Mouse (Mus musculus): ENCODE data around the gene Plekhg4.
A peak's percentile ranks its signal among the peaks of the same experiment; 100 is the strongest.

Plekhg4 gene

DNA sequence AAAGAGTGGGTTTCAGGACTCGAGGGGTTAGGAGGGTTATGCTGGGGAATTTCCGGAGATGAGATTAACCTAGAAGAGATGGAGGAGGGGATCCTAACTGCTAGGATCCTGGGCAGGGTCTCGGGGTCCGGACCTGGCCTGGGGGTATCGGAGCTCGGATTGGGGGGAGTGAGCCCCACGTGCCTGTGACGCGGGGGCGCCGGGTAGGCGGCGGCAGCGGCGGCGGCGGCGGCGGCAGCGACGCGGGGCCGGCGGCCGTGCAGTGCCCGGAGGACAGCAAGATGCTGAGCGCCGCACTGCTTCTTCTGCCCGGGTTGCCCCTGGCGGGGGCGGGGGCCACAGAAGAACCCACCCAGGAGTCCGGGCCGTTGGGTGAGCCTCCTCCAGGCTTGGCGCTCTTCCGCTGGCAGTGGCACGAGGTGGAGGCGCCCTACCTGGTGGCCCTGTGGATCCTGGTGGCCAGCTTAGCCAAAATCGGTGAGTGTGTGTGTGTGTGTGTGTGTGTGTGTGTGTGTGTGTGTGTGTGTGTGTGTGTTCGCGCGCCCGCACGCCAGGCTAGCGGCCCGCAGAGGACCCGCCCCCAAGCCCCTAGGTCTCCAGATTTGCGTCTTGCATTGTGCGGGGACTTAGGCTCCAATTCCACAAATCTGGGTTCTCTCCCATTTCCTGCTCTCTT is 23.8 kb upstream of the Plekhg4 start:
- DNase-seq (ENCODE audit: low spot score): no peak

- no peak for DNase-seq (ENCODE audit: low spot score)
Observed at GRCm38 (mm10) chr8:105350186-105350585, 22.9 kb upstream of the Plekhg4 start.

DNA sequence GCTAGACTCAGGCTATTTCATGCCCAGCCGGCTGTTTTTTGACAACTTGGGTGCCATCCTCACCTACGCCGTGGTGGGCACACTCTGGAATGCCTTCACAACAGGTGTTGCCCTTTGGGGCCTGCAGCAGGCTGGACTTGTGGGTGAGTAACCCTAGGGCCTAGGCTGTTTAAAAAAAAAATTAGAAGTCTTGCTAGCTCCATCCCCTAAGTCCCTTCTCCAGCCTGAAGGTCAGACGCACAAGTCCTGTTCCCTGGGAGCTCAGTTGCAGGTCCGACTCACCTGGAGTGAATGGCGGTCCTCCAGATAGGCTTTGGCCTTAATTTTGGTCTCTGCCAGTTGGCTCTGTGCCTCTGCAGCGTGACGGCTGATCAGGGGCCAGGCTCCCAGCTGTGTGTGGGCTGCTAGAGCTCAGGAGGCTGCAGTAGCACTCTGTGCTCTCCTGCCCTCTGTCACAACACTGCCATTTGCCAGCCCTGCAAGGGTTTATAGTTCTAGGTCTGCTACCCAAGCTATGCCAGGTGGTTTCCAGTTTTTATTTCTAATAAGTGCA is 19.4 kb upstream of the Plekhg4 start:
- DNase-seq (ENCODE audit: low spot score): no peak

- no peak for DNase-seq (ENCODE audit: low spot score)
Observed at GRCm38 (mm10) chr8:105354549-105354948, 18.5 kb upstream of the Plekhg4 start.

DNA sequence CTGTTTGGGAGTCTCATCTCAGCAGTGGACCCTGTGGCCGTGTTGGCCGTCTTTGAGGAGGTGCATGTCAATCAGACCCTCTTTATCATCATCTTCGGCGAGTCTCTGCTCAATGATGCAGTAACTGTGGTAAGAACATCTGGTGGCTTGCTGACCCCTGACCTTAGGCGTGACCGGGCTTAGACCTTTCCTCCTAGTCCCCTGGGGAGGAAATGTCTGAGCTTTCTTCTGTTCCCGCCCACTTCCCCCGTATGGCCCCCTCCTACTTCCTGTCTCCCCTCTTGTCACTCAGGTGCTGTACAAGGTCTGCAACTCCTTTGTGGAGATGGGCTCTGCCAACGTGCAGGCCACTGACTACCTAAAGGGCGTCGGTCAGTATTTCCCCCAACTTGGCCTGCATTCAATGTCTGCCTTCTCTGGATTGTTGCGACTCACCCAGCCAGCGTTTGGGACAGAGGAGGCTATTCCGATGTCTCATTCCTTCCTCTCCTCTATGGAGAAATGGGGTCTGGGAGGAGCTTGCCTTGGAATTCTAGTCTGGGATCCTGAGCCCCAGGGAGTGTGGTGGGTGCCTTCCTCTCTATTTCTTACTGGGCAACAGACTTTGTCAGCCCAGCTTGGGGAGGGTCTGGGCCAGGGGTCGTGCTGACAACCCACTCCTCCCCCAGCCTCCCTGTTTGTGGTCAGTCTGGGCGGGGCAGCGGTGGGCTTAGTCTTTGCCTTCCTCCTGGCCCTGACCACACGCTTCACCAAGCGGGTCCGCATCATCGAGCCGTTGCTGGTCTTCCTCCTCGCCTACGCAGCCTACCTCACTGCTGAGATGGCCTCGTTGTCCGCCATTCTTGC is 17.7 kb upstream of the Plekhg4 start:
- no peak for DNase-seq (ENCODE audit: low spot score)

GRCm38 (mm10) chr8:105356681-105357080 is 16.4 kb upstream of the Plekhg4 start:
- DNase-seq (ENCODE audit: low spot score): no peak

DNA sequence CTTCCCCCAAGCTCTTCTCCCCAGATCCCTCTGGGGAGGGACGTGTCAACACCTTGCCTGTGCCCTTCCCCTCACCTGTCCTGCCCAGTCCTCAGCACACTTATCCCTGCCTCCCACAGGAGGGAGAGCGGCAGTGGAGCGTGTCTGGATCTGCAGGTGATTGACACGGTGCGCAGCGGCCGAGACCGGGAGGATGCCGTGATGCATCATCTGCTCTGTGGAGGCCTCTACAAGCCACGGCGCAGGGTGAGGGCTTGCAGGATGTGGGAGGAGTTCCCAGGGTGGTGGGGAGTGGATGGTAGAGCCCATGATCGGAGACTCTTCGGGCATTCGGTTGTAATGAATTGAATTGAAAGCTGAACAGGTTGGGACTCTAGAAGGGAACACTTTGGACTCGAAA is 13.9 kb upstream of the Plekhg4 start:
- DNase-seq (ENCODE audit: low spot score): no peak

- DNase-seq (ENCODE audit: low spot score): no peak
Observed at GRCm38 (mm10) chr8:105359646-105360045, 13.4 kb upstream of the Plekhg4 start.

GRCm38 (mm10) chr8:105361751-105362702 is 11.0 kb upstream of the Plekhg4 start:
- no peak for DNase-seq (ENCODE audit: low spot score)

DNA sequence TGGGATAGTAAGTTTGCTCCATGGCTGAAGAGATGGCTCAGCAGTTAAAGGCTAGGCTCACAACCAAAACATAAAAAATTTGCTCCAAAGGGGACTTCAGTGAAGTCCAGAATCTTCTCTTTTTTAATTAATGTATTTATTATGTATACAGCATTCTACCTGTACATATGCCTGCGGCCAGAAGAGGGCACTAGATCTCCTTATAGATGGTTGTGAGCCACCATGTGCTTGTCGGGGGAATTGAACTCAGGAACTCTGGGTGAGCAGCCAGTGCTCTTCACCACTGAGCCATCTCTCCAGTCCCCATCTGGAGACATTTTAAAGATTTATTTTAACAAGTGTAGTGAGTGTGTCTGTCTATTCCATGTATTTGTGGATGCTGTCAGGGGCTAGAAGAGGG is 6.0 kb upstream of the Plekhg4 start:
- no peak for DNase-seq (ENCODE audit: low spot score)

DNA sequence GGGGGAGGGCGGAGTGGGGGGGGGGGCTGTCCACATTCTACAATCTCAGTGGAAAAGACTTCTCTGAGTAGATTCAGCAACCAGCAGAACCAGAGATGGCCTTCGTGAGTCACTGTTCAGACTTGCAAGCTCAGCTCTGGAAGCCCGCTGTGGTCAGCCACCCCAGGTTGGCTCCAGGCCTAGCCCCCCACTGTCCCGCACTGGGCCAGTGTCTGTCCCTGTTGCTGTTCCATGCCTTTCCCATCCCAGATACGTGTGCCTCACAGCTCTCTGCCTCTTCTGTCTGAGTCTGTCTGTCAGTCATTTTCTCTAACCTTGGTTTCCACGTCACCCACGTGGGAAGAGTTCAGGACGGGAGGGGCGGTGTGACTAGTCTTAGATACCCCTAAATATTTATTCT is 601 bp upstream of the Plekhg4 start:
- peak; percentile 36 for DNase-seq (ENCODE audit: low spot score)

GRCm38 (mm10) chr8:105374513-105374966 is 1.5 kb downstream of the Plekhg4 start:
- DNase-seq (ENCODE audit: low spot score): no peak

DNA sequence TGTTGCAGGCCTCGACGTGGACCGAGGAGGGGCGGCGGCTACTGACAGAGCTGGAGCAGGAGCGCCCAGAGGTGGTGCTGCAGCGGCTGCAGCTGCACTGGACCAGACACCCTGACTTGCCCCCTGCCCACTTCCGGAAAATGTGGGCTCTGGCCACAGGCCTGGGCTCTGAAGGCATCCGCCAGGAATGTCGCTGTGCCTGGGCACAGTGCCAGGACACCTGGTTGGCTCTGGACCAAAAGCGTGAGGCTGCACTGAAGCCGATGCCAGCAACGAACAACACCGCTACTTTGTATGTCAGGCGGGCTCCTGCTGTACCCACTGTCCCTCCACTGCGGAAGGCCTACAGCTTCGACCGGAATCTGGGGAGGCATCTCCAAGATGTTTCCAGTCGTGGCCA is 5.6 kb downstream of the Plekhg4 start:
- peak; percentile 21 for DNase-seq (ENCODE audit: low spot score)

GRCm38 (mm10) chr8:105380308-105380707 is 7.2 kb downstream of the Plekhg4 start:
- DNase-seq (ENCODE audit: low spot score): no peak

GRCm38 (mm10) chr8:105384070-105384469 is 11.0 kb downstream of the Plekhg4 start:
- no peak for DNase-seq (ENCODE audit: low spot score)

DNA sequence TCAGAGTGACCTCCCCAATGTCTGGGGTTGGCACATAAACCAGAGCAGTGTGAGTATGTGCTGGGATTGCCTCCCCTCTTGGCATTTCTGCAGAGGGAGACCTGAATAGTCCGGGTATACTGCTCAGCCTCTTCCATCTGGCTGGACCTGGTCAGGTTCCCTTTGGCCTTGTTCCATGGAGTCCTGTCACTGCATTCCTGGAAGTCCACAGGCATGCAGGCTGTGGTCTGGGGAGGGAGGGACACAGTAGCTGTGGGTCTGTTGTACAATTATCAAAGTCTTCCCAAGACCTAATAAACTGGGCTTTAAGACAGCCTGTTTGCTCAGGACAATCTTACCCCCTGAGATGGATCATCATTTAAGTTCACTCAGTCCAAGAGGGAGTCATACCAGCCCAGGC is 14.1 kb downstream of the Plekhg4 start:
- DNase-seq (ENCODE audit: low spot score): no peak

DNA sequence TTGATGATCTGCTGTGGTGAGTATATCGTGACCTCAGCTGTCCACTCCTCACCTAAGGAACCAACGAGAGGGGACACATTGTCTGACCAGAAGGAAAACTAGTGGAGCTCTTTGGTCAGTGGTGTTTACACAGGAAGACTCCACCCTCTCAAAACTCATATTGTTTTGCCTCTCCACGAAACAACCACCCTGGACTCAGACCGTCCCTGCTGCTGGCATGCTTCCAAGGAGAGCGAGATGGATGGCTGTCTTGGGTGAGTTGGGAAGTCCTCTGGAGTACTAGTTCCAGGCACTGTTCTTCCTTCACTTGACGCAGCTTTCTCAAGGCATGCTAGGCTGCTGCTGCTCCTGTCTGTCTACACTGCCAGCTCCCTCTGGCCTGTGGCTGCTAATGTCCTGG is 16.0 kb downstream of the Plekhg4 start:
- no peak for DNase-seq (ENCODE audit: low spot score)

DNA sequence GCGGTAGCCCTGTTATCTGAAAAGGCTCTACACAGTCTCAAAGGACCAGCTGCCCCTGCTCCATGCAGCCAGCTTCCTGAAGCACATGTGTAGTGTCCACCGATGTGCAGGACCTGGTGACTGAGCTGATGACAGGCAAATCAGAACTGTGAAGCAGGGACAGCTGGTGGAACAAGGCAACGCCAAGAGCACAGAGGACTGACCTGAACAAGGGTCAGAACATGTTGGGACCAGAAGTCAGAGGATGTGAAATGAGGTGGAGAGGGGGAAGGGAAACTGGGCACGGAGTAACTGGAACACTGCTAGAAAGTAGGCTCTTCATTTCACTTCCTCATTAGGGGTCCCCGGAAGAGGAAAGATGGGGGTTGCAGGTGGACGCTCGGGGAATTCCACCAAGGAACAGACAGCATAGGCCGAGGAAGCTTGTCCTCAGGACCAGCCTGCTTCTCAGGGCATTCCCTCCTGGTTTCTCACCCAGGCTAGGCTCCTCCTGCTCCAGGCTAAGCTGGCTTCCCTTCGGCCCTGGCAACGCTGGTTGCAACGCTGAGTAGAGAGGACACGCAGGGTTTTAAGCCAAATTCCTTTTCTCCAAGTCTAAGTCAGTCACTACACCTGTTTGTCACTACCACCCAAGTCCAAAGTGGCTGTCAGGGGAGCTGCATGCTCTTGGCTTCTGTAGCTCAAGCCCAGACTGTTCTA is 20.2 kb downstream of the Plekhg4 start:
- no peak for DNase-seq (ENCODE audit: low spot score)

DNA sequence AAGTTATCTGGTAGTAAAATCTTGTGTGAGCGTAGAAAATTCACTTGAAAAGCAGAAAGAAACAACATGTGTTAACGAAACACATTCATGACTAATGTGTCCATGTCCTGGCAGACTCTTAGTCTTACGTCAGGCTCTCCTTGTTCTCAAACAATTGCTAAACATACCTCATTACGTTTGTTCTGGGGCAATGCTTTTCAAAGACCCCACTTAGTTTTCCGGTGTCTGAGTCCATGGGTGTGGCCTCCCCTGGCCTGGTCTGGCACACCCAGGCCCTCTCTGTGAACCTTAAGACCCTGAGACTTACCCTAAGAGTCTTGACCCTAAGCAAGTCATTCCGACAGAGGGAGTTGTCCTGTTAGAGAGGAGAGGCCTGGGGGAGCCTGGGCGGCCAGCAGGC is 20.8 kb downstream of the Plekhg4 start:
- no peak for DNase-seq (ENCODE audit: low spot score)

- no peak for DNase-seq (ENCODE audit: low spot score)
Observed at GRCm38 (mm10) chr8:105397747-105398146, 24.7 kb downstream of the Plekhg4 start.

DNA sequence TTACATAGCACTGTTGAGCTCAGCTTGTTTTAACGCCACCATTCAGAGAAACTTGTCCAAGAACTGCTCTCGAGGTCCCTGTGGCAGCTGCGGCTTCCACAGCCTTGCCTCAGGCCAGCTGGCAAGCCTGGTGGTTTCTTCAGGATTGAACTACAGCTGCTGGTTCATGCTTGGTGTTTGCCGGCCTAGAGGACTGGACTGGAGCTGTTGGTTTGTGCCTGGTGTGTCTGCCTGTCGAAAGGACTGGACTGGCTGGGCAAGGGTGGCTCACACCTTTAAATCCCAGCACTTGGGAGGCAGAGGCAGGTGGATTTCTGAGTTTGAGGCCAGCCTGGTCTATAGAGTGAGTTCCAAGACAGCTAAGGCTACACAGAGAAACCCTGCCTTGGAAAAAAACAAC is 26.9 kb downstream of the Plekhg4 start:
- DNase-seq (ENCODE audit: low spot score): no peak

All from ovary, adult 18-20 months (tissue).